Comparison of ENCODE assay signal across 8 mouse cellular contexts in the genomic region with DNA sequence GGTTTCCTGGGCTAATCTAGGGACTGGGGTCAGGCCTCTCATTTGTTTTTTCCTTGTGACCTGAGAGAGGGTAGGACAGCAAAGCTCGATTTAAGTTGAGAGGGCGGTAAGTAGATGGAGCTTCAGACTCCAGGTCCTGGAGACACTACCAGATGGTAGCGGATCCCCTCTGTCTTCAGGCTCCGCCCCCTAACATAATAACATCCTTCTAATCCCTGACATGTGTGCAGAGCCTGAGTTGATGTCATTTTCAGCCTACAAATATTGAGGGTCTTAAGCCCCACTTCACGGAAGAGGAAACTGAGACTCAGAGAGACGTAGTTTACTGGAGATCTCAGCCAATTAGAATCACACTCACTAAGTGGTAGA. TPM values are rescaled to one million over a fixed set of nuclear protein-coding genes. Genes with fewer than 3 reads are reported as not detected.
DNase-seq lines count a peak whose midpoint lies in the region; ATAC-seq and TF ChIP-seq lines count a peak whose summit lies in the region.

No protein-coding gene starts in this region.

- peak overlapping the region; percentile 81 for H3K4me2 ChIP-seq in embryonic facial prominence, embryonic 13.5 days
- peak overlapping the region; percentile 89 for H3K4me2 ChIP-seq in intestine, embryonic 15.5 days (replicated peaks)
- H3K4me2 ChIP-seq in neural tube, embryonic 13.5 days: peak overlapping the region; percentile 88

- H3K4me1 ChIP-seq in liver, adult 2 months (ENCODE audit: control insufficient read depth, insufficient read depth, low read length): peaks cover 33% of the 10 kb centered on the region
- H3K4me1 ChIP-seq in embryonic facial prominence, embryonic 13.5 days: peaks cover 33% of the 10 kb centered on the region
- H3K4me1 ChIP-seq in intestine, embryonic 15.5 days (replicated peaks): peaks cover 16% of the 10 kb centered on the region; the same call in 1 of the 2 replicates
- peaks cover 62% of the 10 kb centered on the region for H3K4me1 ChIP-seq in neural tube, embryonic 13.5 days (replicated peaks)

- DNase-seq in liver, adult 2 months (ENCODE audit: extremely low read depth, low read depth, low spot score): no peak
- DNase-seq in liver: no peak
- DNase-seq in cerebellum, postnatal 10 days: no peak
- no peak for DNase-seq in thymus, postnatal 0 days (ENCODE audit: low spot score)
- no peak for DNase-seq in ovary, postnatal 10 days (ENCODE audit: low spot score)

- peak overlapping the region; percentile 92 for H3K9ac ChIP-seq in liver, adult 2 months (ENCODE audit: low read depth, low read length)
- H3K9ac ChIP-seq in embryonic facial prominence, embryonic 13.5 days: peak overlapping the region; percentile 93
- H3K9ac ChIP-seq in intestine, embryonic 15.5 days: peak overlapping the region; percentile 79
- peak overlapping the region; percentile 95 for H3K9ac ChIP-seq in neural tube, embryonic 13.5 days

- H3K4me3 ChIP-seq in liver, adult 2 months (ENCODE audit: insufficient read depth, low read depth, low read length): peak overlapping the region; percentile 78
- peak overlapping the region; percentile 87 for H3K4me3 ChIP-seq in embryonic facial prominence, embryonic 13.5 days
- peak overlapping the region; percentile 96 for H3K4me3 ChIP-seq in intestine, embryonic 15.5 days (replicated peaks)
- H3K4me3 ChIP-seq in neural tube, embryonic 13.5 days: peak overlapping the region; percentile 74

- ATAC-seq in embryonic facial prominence, embryonic 13.5 days (ENCODE audit: insufficient number of reproducible peaks, insufficient read depth, low FRiP score, low TSS enrichment, low read depth): 0 out of 2 replicates have a peak, but pooled peaks have one; percentile 3
- ATAC-seq in intestine, embryonic 15.5 days: peak; percentile 24
- peak; percentile 23; the same call in 1 of the 2 replicates for ATAC-seq in neural tube, embryonic 13.5 days (ENCODE audit: low read depth)

- peak overlapping the region; percentile 97 for H3K27ac ChIP-seq in liver, adult 2 months (replicated peaks; ENCODE audit: insufficient read depth, low read depth, low read length)
- H3K27ac ChIP-seq in embryonic facial prominence, embryonic 13.5 days: peak overlapping the region; percentile 96
- H3K27ac ChIP-seq in intestine, embryonic 15.5 days: peak overlapping the region; percentile 96
- H3K27ac ChIP-seq in neural tube, embryonic 13.5 days (replicated peaks): peak overlapping the region; percentile 99

- H3K79me2 ChIP-seq in liver, adult 2 months (ENCODE audit: control insufficient read depth, insufficient read depth, low read length): peaks cover 16% of the 10 kb centered on the region; the same call in 1 of the 2 replicates

- no peaks in the 10 kb centered on the region for H3K9me3 ChIP-seq in embryonic facial prominence, embryonic 13.5 days
- no peaks in the 10 kb centered on the region for H3K9me3 ChIP-seq in intestine, embryonic 15.5 days
- no peaks in the 10 kb centered on the region for H3K9me3 ChIP-seq in neural tube, embryonic 13.5 days

- no peak for TF ChIP-seq POLR2A in liver, adult 2 months (IDR thresholded peaks at IDR 0.05; ENCODE audit: extremely low read depth, insufficient read depth, low read length)

- peaks cover 27% of the 10 kb centered on the region for H3K36me3 ChIP-seq in liver, adult 2 months (ENCODE audit: control insufficient read depth, insufficient read depth, low read length)
- H3K36me3 ChIP-seq in embryonic facial prominence, embryonic 13.5 days: peaks cover 13% of the 10 kb centered on the region
- H3K36me3 ChIP-seq in intestine, embryonic 15.5 days: no peaks in the 10 kb centered on the region
- peaks cover 22% of the 10 kb centered on the region for H3K36me3 ChIP-seq in neural tube, embryonic 13.5 days

- 7% methylated on average over 6 of the region's 6 CpGs for WGBS in liver, adult 2 months
- WGBS in embryonic facial prominence, embryonic 13.5 days: 22% methylated on average over 6 of the region's 6 CpGs
- 23% methylated on average over 6 of the region's 6 CpGs for WGBS in intestine, embryonic 15.5 days
- 27% methylated on average over 6 of the region's 6 CpGs for WGBS in neural tube, embryonic 13.5 days

- TF ChIP-seq CTCF in liver, adult 2 months (IDR thresholded peaks at IDR 0.05; ENCODE audit: low read depth, low read length): no peak

- no peaks in the 10 kb centered on the region for H3K27me3 ChIP-seq in liver, adult 2 months (ENCODE audit: control insufficient read depth, insufficient read depth, low read length)
- peaks cover 19% of the 10 kb centered on the region for H3K27me3 ChIP-seq in embryonic facial prominence, embryonic 13.5 days
- peaks cover 5% of the 10 kb centered on the region; the same call in 1 of the 2 replicates for H3K27me3 ChIP-seq in intestine, embryonic 15.5 days (replicated peaks)
- peaks cover 10% of the 10 kb centered on the region for H3K27me3 ChIP-seq in neural tube, embryonic 13.5 days

RNA-seq across cellular contexts. Expression of a gene that starts 1.5 kb away (rescaled TPM):
- total RNA-seq in liver, adult 2 months (2014; rRNA removed): 54.2 and 60.6 TPM in 2 replicates
- polyA plus RNA-seq in liver, adult 2 months (2012; rRNA removed): 98.7 and 142 TPM in 2 replicates
- polyA plus RNA-seq in embryonic facial prominence, embryonic 13.5 days (2015; fragmentation: Nextera tagmentation; extraction: Ambion mirVana): 18.0 and 20.0 TPM in 2 replicates
- 18.4 and 19.1 TPM in 2 replicates for polyA plus RNA-seq in intestine, embryonic 15.5 days (2015; fragmentation: Nextera tagmentation; extraction: Ambion mirVana)
- polyA plus RNA-seq in neural tube, embryonic 13.5 days (2015; fragmentation: Nextera tagmentation; extraction: Ambion mirVana): 136 and 139 TPM in 2 replicates
- 6.9 and 9.6 TPM in 2 replicates for polyA plus RNA-seq in thymus, postnatal 0 days (2015; fragmentation: Nextera tagmentation; extraction: Ambion mirVana)

RNA-seq across cellular contexts. Expression of a gene that starts 25.1 kb away (rescaled TPM):
- total RNA-seq in liver, adult 2 months (2014; rRNA removed): 9.3 and 11.9 TPM in 2 replicates
- 19.5 and 24.0 TPM in 2 replicates for polyA plus RNA-seq in liver, adult 2 months (2012; rRNA removed)
- 48.0 and 49.1 TPM in 2 replicates for polyA plus RNA-seq in embryonic facial prominence, embryonic 13.5 days (2015; fragmentation: Nextera tagmentation; extraction: Ambion mirVana)
- 57.1 and 60.1 TPM in 2 replicates for polyA plus RNA-seq in intestine, embryonic 15.5 days (2015; fragmentation: Nextera tagmentation; extraction: Ambion mirVana)
- 51.3 and 55.5 TPM in 2 replicates for polyA plus RNA-seq in neural tube, embryonic 13.5 days (2015; fragmentation: Nextera tagmentation; extraction: Ambion mirVana)
- 30.7 and 39.2 TPM in 2 replicates for polyA plus RNA-seq in thymus, postnatal 0 days (2015; fragmentation: Nextera tagmentation; extraction: Ambion mirVana)
